Mouse (Mus musculus) cerebellum, postnatal 10 days (tissue): ENCODE results near the gene Ror1.

Experiments
- DNase-seq, 2 experiments: peaks; one replicate each; pipeline ENCODE4 v3.0.0; 2021; ENCODE audit warnings: mixed read lengths in 2 of 2

Ror1 gene

DNA sequence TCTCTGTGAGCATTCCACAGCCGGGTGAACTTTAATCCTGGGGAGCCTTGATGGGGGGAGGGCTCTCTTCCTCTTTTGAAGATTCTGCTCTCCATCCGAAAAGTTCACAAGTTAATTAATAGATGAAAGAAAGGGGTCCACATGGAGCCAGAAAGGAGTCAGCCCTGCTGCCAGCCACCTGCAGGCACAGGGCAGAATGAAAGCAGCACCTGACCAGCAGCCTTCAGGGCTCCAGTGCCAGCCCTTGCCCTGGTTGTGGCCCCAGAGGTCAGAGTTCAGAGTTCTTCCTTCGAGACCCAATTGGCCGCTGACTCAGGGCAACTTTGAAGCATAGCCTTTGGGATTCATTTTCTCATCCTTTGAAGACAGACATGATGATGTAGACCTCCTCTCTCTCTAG, 23.1 kb downstream of the Ror1 start:
- no peak for DNase-seq

DNA sequence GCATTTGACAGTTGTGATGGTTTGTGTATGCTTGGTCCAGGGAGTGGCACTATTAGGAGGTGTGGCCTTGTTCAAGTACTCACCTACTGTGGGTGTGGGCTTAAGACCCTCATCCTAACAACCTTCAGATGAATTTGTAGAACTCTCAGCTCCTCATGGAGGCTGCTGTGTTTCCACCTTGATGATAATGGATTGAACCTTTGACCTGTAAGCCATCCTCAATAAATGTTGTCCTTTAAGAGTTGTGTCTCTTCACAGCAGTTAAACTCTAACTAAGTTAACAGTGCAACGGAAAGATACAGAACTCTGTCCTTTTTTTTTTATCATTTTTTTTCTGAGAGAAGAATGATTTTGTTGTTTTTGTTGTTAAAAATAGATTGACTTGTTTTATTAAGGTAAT, 23.8 kb downstream of the Ror1 start:
- DNase-seq, result no peak

DNA sequence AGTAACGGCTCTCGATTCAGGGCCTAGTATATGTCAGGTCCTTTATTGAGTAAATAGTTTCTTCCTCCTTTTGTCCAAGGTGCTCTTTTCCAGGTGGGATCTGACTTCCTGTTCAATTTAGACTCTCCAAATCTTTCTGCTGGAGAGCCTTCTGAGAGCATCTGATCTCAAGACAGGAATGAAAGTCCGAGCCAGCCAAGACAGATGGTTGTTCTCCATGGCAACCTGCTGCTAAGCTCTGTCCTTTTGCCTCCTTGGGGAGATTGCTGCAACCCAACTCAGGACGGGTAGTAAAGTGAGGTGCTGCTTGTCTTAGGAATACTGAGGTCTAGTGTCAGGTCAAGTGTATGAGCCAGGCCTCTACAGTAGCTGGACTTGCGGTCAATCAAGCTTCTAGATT, 25.0 kb downstream of the Ror1 start:
- DNase-seq, result peak; percentile 75 to 82

DNA sequence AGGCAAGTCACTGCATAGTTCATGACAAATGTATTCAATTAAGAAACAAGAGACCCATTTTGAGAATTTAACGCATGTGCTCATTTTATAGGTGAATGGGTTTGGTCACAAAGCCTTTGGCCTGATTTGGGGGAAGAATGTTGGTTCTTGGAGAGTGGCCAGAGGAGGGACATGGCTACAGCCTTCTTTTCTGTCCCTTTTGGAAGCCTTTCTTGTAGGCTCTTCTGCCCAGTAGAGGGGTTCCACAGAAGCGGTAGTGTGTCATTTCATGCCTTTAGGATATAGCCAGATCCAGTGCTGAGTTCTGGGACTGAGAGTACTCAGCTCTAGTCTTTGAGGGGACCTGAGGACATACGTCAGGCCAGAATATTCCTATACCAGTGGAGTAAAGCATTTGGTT, 26.8 kb downstream of the Ror1 start:
- no peak for DNase-seq

DNA sequence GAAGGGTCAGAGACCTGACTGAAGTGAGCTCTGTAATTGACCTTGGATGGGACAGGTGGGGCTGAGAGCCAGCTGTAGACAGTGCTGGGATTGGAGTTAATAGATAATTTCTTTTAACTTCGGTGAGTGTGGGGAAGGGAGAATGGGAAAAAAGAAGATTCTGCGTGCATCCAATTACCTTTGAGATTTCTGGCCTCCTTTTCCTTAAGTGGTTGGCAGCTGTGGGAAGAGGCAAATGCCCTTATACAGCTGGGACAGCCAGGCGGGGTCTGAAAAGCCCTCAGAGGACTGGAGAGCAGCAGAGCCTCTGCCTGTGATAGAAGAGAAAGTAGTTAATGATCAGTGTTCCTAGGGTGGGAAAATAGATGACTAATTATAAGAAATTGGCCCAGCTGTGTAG, 27.9 kb downstream of the Ror1 start:
- DNase-seq, result no peak

DNA sequence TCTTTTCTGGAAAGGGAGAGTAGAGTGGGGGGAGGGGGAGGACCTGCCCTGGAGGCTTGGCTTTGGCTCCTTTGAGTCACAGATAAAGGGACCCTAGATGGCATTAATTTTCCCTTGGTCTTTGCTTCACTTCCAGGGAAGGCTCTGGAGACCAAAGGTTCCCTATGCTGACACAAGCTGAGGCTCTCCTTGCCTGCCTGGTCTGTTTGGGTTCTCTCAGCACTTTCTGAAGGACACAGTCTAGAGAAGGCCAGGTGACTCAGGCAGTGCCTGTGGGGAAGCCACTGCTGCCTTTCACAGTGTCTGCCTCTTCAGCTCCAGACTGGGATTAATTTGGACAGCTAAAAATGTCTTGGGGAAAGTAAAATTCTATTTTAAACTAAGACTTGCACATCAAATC, 28.5 kb downstream of the Ror1 start:
- no peak for DNase-seq

DNA sequence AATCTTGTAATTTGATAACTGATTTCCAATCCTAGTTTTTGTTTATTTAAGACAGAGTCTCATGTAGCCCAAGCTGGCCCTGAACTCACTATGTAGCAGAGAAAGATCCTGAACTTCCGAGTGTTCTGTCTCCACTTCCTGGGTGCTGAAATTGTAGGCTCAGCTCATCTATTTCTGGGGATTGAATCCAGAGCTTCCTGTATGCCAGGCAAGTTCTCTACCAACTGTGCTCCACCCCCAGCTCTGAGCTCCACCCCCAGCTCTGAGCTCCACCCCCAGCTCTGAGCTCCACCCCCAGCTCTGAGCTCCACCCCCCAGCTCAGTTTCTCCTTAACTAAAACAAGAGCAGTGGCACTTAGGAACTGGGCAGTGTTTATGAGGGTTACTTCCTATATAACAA, 29.3 kb downstream of the Ror1 start:
- DNase-seq, result no peak

DNA sequence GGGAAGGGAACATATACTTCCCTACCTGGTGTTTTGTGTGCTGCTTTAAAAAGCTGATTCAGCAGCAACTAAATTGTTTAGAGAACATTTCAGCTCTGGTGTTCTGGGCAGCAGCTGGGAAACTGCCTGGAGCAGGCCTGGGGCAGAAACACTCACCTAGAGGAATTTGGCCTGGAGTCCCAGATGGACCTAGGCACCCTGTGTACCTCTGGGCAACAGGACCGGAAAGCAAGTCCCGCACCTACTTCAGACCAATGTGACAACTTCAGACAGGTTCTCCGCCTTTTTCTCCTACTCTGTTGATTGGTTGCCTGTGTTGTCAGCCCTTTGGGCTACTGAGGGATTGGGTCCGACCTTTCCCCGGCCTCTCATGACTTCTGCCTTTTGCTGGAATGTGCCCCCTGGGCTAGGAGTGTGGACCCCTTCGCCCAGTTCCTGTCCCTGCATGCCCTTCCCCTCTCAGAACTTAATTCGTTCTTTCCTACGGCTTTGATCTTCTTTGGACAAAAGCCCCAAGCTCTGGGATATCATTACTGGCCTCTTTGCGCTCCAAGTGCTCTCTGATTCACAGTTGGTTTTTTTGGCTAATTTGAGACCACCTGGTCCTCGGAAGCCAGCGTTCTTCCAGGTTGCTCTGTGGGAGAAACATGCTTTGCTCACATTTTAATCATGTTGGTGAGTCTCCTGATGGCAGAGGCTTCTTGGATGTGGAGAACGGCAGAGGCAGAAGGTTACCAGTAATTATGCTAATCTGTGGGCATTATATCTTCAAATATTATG, 31.1 kb downstream of the Ror1 start:
- peak; percentile 55 to 65 for DNase-seq

DNA sequence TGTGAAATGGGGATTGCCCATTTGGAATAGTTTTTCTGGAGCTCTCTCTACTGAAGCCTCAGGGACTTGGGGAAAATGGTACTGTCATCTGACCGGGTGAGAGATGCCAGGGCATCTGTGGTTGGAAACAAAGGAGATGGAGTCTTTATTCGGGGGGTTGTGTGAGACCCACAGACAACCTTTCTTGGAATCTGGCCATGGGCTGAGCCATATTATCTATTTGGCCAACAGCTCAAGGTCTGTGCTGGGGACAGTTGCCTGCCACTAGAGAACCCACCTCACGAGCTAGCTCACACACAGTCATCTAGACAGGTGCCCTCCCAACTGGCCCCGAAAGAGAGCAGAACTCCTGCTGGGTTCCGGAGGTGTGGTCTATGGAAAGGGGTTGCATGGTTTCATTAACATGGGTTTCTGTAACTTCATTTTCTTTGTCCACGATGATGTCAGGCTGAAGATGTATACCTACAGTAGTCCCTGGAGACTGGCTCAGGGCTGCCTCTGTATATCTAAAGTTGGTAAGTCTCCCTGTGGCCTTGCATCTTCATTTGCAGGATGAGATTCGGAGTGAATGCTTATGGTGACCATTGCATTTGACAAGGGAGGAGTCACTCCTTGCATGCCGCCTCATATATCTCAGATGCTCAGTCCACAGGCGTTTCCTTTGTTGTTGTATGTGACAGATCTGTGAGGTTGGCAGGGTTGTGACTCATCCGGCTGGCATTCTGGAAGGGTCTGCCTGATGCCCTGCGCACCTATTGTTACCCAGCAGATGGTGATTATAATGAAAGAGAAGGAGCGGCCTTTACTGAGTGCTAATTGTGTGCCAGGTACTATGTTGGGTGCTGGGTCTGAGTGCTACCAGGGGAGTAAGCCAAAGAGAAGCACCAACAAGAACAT, 32.7 kb downstream of the Ror1 start:
- DNase-seq, result peak; percentile 68 to 75

DNA sequence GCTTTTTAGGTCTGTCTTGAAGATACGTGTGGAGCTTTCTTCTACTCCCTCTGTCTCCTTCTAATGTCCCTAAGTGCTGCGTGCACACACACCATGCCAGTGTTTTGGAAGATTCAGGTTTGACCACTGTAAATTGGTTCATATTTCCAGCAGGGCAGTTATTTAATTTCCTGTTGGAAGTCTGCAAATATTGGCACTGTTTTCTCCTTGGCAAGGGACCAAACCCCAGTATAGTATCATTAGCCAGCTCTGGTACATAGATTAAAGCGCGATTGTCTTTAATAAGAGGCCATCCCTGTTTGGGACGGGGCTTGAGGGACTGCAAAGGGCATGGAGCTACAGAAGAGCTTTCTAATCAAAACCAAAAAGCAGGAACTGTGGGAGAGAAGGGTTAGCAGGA, 33.6 kb downstream of the Ror1 start:
- peak; percentile 86 to 88 for DNase-seq

DNA sequence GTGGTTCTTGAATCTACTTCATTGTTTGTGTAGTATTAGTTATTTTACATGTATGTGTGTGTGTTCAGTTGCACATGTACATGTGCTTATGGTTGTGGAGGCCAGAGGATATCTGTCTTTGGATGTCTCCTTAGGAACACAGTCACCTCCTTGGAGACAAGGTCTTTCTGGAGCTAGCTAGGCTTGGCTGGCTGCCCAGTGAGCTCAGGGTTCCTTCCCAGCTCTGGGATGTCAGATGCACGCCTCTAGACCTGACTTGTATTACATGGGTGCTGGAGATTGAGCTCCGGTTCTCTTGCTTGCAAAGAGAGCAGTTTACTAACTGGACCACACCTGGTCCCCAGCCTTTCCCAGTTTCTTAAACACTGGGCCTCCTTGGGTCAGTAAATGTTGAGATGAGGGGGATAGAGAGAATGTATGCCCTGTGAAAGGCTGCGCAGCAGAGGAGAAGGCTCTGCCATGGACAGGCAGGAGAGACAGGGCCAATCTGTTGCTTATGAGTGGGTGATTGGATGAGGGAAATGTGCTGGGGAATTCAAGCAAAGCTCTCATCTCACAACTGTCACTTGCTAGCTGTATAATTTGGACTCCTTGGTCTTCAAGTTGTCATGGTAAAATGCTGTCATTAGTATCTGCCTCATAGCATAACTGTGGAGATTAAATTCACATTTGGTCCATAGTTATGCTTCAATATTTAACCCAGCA, 35.3 kb downstream of the Ror1 start:
- peak; percentile 52 to 53 for DNase-seq

DNA sequence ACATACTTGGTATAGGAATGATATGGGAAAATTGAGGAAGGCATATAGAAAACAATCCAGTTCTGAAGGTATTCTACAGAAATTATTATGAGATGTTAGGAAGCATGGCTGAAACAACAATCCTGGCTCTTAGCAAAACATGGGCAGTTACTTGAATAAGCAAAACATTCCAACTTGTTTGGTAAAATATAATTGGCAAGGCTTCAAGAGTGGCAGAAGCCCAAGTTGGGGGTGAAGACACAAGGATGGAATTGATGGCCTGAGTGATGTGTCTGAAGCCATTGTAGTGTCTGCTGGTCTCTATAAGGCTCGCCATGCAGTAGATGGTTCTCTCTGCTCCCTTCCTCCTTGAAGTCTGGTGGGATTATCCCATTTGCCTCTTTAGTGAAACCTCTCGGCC, 35.9 kb downstream of the Ror1 start:
- DNase-seq, result no peak

- peak; percentile 64 to 75 for DNase-seq
Observed at GRCm38 (mm10) chr4:100132261-100132660, 36.7 kb downstream of the Ror1 start.

- DNase-seq, result no peak
Observed at GRCm38 (mm10) chr4:100136046-100136445, 40.5 kb downstream of the Ror1 start.

DNA sequence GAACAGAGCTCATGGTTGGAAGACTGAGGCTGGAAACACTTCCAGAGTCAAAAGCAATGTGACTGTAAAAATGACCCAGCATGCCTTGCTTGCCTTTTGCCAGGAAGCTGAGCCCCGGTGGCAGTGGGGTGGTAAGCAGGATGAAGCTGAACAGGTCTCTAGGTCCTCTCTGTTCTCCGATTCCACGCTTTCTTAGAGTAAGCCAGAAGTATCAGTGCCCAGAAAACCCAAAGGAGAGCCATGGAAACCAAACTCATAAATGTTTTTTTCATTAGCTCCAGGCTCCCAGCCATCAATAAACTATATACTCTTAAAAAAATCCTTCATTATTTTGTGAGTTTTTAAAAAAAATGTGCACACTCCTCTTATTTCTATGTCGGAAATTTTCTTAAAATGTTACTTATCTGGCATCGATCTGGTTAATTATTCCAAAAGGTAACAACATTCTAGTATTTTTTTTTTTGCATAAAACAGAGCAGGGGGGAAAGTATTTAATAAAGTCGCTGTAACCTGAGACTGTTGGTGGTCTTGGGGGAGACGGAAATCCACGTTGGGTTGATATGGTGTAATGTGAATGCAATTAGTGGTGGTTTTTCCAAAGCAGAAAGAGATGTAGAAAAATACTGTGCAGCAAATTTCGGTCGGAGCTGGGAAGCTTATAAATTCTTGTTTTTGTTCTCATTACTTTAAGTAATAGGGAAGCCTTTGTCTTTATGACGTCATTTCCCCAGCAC, 41.7 kb downstream of the Ror1 start:
- no peak for DNase-seq

DNA sequence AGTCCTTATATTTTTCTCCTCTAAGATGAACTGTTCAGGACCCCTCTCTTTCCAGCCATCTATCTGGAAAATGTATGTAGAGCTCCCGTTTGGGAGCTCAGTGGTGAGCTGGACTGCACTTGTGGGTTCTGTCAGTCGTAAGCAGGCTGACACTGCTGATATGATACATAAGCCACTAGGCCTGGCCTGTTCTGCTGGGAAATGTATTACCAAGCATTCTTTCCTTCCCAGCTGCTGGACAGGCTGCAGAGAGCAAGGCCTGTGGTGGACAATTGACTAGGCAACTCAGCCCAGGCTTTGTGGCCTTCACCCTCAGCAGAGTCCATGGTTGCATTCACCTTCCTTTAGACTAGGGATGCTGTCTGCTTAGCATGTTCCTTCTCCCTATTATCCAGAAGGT, 46.0 kb downstream of the Ror1 start:
- DNase-seq, result no peak

- DNase-seq, result no peak
Observed at GRCm38 (mm10) chr4:100144744-100145143, 49.2 kb downstream of the Ror1 start.

GRCm38 (mm10) chr4:100150797-100151196, 55.2 kb downstream of the Ror1 start:
- no peak for DNase-seq

DNA sequence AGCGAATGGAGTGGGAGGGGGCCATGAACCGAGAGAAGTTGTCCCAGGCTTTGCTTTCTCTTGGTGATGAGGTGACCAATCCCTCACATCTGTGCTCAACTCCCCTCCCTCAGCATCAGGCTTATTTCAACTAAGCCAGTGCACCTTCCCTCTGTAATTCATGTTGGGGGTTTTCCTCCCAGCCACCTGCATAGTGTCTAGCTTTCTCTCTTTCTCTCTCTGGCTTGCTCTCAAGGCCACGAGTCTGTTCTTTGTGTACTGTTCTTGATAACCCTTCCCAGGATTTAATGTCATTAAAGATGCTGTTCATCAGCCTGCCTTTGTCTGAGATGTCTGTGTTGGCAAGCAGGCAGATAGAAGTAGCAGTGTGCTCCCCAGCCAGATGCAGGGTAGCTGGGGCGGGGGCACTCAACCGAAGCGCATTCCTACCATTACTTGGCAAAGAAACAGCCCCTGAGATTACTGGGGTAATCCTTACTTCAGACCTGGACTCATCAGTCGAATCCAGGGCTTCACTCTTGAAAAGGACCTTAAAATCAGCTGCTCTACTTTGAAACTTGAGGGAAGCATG, 59.1 kb downstream of the Ror1 start:
- peak in 1 of 2 experiments; percentile 16 for DNase-seq

- no peak for DNase-seq
Observed at GRCm38 (mm10) chr4:100155731-100156130, 60.1 kb downstream of the Ror1 start.

DNA sequence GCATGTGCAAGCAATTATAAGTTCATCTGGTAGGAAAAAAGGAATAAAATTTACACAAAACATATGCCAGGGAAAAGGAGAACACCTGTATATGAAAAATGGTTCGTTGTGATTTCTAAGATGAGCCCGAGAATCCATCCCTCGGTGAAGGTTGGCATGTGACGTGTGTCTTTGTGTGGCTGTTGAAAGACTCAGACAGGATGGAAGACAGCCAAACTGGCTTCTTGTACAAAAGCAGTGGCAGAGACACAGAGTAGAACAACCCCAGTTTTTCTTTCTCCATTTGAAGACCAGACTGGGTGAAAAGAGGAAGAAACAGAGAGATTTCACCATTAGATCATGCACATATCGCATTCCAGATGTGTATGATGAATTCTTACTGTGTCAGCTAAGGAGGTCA, 62.8 kb downstream of the Ror1 start:
- peak; percentile 61 to 62 for DNase-seq

DNA sequence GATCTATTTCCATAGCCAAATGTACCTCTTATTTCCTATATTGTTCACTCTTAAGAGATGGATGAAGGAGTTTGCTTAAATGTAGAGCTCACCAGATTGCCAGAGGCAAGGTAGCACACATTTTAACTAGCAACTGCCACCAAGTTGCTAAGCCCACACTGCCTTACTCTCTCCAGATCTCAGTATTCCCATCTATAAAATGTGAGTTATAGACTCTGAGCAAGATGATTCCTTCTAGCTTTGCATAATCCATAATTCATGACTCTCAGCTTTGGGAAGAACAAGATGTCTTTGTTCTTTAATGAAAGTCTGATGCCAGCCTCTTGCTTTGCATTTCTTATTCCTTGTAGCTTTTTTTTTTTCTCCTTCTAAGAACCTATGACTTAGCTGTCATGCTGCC, 64.6 kb downstream of the Ror1 start:
- no peak for DNase-seq
